Mouse (Mus musculus): ENCODE results near the gene Rack1. TPM values are rescaled to one million over a fixed set of nuclear protein-coding genes. Genes with fewer than 3 reads are reported as not detected.
"Not testable (repeated sequence)": the region's sequence is repeated elsewhere in the genome, so short reads cannot be mapped to it uniquely, and the experiment has no call there.

Rack1 gene
- polyA plus RNA-seq, 1 experiment from 2014 or later, result 717 TPM

DNA sequence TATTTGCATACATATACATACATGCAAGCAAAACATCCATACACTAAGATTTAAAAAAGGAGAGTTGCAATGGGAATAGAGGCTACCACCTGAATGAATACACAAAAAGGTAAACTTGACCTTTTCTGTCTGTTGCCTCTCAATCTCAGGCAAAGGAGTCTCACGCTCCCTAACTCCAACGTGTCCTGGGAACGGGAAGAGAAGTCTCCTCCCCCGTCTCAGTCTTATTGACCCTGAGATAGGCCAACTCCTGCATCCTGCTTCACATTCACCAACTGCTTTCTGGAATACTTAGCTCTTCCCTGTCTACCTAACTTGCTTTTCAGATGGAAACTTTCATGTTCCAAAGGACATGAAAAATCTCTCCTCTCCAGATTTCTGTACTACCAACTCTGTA is 9.3 kb downstream of the Rack1 start:
- Histone ChIP-seq H3K27me3 (no peaks in the 10 kb centered on the region), H3K9me3 (no peaks in the 10 kb centered on the region), H3K27ac (0 out of 2 replicates have a peak overlapping the region, but pooled peaks have one; percentile 8), H3K36me3 (peaks cover 81% of the 10 kb centered on the region), H3K4me1 (peaks cover 7% of the 10 kb centered on the region; the same call in 1 of the 2 replicates), H3K4me3 (no peak overlapping the region), H3K9ac (no peak overlapping the region), H3K4me2 (no peak overlapping the region)
- ATAC-seq (ENCODE audit: insufficient number of reproducible peaks, low FRiP score, low TSS enrichment, low read depth), result no peak
- 60% methylated on average over 4 of the region's 4 CpGs for WGBS

DNA sequence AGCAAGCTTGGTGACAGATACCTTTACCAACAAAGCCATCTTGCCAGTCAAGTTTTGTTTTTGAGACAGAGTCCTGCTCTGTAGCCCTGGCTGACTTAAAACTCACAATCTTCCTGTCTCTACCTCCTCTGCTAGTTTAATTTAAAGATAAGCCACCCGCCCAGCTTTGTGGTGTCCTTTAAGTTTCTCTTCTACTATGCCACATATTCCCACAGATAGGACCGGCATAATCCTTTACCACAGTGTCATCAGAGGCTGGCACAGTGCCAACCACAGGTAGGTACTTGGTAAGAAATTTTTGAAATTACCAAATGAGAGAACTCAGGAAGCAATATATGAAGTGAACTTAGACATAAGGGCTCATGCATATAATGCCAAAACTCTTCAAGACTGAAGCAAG is 10.0 kb downstream of the Rack1 start:
- H3K27me3 ChIP-seq, result no peaks in the 10 kb centered on the region
- 81% methylated on average over 2 of the region's 2 CpGs for WGBS

DNA sequence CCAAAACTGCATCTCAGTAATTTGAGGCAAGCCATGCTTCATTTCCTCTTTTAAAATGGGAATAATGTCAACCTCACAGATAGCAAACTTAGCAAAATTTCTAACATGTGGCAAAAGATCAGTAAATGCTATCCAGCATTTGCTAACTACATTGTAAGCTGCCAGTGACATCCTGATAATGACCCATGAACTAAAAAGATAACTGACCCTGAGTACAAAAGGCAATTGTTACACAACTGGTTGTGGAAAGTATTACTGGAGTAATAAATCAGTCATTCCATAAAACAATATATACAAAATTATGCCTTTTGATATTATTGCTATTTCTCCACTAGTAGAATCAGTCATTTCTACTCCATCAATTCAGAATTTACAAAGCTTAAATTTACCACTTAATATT is 13.7 kb downstream of the Rack1 start:
- Histone ChIP-seq H3K27ac (no peak overlapping the region), H3K36me3 (peaks cover 41% of the 10 kb centered on the region), H3K4me2 (no peak overlapping the region), H3K9me3 (no peaks in the 10 kb centered on the region), H3K4me1 (peaks cover 22% of the 10 kb centered on the region), H3K9ac (no peak overlapping the region), H3K4me3 (no peak overlapping the region), H3K27me3 (no peaks in the 10 kb centered on the region)
- no peak for ATAC-seq (ENCODE audit: insufficient number of reproducible peaks, low FRiP score, low TSS enrichment, low read depth)

More for the DNA sequence above, 10.0 kb downstream of the Rack1 start:
- Histone ChIP-seq H3K4me2 (no peak overlapping the region), H3K4me3 (no peak overlapping the region), H3K4me1 (peaks cover 7% of the 10 kb centered on the region; the same call in 1 of the 2 replicates), H3K36me3 (peaks cover 77% of the 10 kb centered on the region), H3K9me3 (no peaks in the 10 kb centered on the region), H3K27ac (no peak overlapping the region), H3K9ac (no peak overlapping the region)
- ATAC-seq (ENCODE audit: insufficient number of reproducible peaks, low FRiP score, low TSS enrichment, low read depth), result no peak

DNA sequence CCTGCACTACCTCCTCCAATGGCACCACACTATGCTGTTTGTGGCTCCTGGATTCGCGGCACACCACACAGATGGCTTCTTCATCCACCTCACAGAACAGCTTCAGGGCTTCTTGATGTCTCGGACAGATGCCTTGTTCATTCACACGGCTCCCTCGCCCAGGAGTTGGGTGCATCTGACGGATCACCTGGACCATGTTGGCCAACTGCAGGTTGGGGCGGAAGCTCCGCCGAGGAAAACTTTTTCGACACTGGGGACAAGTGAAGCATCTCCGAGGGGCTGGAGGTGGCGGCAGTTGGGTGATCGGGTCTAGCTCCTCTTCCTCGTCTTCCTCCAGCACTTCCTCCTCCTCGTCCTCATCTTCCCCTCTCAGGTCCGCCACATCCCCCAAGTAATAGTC is 15.7 kb downstream of the Rack1 start:
- no peak for ATAC-seq (ENCODE audit: insufficient number of reproducible peaks, low FRiP score, low TSS enrichment, low read depth)
- peak overlapping the region; percentile 83 for H3K4me2 ChIP-seq
- no peak overlapping the region for H3K27ac ChIP-seq
- peaks cover 19% of the 10 kb centered on the region for H3K4me1 ChIP-seq
- 75% methylated on average over 16 of the region's 16 CpGs for WGBS
- peak overlapping the region; percentile 68 for H3K4me3 ChIP-seq
- H3K9me3 ChIP-seq, result no peaks in the 10 kb centered on the region
- H3K36me3 ChIP-seq, result peaks cover 21% of the 10 kb centered on the region
- H3K9ac ChIP-seq, result 0 out of 2 replicates have a peak overlapping the region, but pooled peaks have one; percentile 73
- no peaks in the 10 kb centered on the region for H3K27me3 ChIP-seq

DNA sequence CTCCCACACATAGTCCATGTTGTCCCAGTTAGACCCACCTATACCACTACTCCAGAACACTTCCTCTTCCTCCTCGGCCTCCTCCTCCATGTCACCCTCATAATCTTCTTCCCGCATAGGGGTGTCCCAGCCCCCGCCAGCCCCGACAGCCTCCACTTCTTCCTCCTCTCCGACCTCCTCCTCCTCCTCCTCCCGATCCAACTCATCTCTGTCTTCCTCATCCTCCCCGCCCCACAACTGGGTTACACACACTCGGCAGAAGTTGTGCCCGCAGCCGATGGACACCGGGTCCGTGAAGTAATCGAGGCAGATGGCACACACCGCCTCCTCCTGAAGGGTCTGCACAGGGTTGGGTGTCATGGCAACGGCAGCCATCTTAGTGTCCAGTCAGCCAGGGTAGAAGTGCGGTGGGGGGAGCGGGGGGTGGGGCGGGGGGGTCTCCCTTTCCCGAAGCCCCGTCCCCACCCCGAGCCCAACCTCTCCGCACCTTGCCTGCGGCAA is 16.2 kb downstream of the Rack1 start:
- H3K27me3 ChIP-seq, result no peaks in the 10 kb centered on the region
- peak overlapping the region; percentile 98 for H3K27ac ChIP-seq
- H3K4me1 ChIP-seq, result peaks cover 19% of the 10 kb centered on the region
- H3K36me3 ChIP-seq, result peaks cover 16% of the 10 kb centered on the region
- ATAC-seq (ENCODE audit: insufficient number of reproducible peaks, low FRiP score, low TSS enrichment, low read depth), result 0 out of 2 replicates have a peak, but pooled peaks have one; percentile 7
- H3K4me2 ChIP-seq, result peak overlapping the region; percentile 83
- 3% methylated on average over 22 of the region's 23 CpGs for WGBS
- H3K9me3 ChIP-seq, result no peaks in the 10 kb centered on the region
- peak overlapping the region; percentile 68 for H3K4me3 ChIP-seq
- H3K9ac ChIP-seq, result peak overlapping the region; percentile 73

DNA sequence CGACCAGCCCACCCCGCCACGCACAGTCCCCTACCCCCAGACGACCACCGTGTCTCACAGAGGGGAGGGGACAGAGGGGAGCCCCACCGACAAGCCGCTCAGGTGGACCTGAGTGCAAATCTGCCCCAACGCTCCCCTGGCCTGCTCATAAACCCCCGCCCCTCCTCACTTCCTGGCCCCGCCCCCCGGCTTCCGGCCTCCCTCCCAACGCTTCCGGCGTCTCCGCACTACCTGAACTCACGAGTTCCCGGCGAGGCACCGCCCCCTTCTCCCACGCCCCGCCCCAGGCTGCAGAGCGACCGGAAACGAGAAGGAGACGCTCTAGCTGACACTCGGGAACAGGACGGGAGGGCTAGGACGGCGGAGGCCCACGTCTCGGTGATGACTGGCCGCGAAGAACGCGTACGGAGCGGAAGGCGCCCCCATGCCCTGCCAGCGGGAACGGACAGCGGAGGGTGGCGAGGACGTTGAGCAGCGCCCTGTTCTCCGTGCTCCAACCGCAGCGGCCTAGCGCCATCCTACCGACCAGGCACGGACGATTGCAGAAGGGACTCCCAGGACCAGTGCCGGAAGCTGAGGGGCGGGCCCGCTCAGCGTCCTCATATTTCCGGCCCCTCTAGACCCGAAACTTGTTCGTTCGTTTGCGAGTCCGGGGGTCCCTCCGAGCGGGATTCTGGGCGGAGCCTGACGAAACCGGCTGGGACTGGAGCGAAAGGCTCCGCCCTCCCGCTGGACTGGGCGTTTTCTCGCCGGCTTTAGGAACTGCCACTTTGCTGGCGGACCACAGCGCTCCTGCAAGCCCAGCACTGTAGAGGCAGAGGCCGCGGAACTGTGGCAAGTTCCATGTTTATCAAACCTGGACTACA is 16.9 kb downstream of the Rack1 start, which contains the start of gene Trim41:
TSS of gene Trim41 (minus strand) at position 554 of the 866 bp plus-strand sequence.
- H3K27me3 ChIP-seq, result no peaks in the 10 kb centered on the region
- under 1% methylated on average over 75 of the region's 77 CpGs for WGBS
- ATAC-seq (ENCODE audit: insufficient number of reproducible peaks, low FRiP score, low TSS enrichment, low read depth), result peak; percentile 96
- H3K4me2 ChIP-seq, result peak within 1 kb of the TSS; percentile 83
- H3K9me3 ChIP-seq, result no peaks in the 10 kb centered on the region
- H3K4me3 ChIP-seq, result peak within 1 kb of the TSS; percentile 68
- H3K9ac ChIP-seq, result peak within 1 kb of the TSS; percentile 73
- peaks cover 9% of the 10 kb centered on the region for H3K36me3 ChIP-seq
- peaks cover 19% of the 10 kb centered on the region for H3K4me1 ChIP-seq
- H3K27ac ChIP-seq, result peak within 1 kb of the TSS; percentile 98

DNA sequence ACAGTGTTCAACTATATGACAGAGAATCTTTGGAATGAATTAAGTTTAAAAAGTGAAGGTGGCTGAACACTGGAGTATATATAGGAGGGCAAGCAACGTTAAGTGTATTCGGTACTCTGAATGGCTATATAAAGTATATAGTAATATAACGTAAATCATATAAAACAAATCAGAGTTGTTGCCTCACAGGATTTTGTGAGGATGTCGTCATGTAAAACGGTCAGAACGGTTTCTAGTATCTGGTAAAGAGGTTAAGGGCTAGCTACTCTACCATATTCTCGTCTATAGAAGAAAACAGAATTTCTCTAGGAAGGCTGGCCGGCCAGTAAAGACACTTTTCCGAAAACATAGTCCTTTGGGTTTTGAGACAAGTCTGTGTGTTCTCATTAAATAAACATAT is 17.7 kb downstream of the Rack1 start:
- Histone ChIP-seq H3K4me2 (peak overlapping the region; percentile 58), H3K36me3 (peaks cover 3% of the 10 kb centered on the region), H3K4me3 (peak overlapping the region; percentile 68), H3K27me3 (no peaks in the 10 kb centered on the region), H3K9me3 (no peaks in the 10 kb centered on the region), H3K27ac (peak overlapping the region; percentile 98), H3K9ac (peak overlapping the region; percentile 48), H3K4me1 (peaks cover 19% of the 10 kb centered on the region)
- 3% methylated on average over 9 of the region's 9 CpGs for WGBS
- ATAC-seq (ENCODE audit: insufficient number of reproducible peaks, low FRiP score, low TSS enrichment, low read depth), result no peak

DNA sequence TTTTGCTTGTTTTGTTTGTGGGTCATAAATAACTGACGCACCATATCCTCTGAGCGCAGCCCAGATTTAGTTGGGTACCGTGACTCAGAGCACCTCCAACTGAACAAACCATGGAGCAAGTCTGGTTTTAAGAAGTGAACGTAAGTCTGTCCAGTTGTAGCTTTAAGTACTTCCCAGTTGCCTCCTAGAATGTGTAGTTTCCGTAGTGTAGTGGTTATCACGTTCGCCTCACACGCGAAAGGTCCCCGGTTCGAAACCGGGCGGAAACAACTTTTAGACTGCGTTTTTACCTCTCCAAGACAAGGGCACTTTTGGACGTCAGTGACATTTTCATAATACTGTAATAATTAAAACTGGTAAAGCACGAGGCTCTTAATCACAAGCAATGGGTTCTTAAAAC is 18.2 kb downstream of the Rack1 start:
- 0 out of 2 replicates have a peak overlapping the region, but pooled peaks have one; percentile 28 for H3K9ac ChIP-seq
- H3K9me3 ChIP-seq, result no peaks in the 10 kb centered on the region
- H3K36me3 ChIP-seq, result peaks cover 3% of the 10 kb centered on the region
- under 1% methylated on average over 16 of the region's 16 CpGs for WGBS
- peaks cover 21% of the 10 kb centered on the region for H3K4me1 ChIP-seq
- H3K4me2 ChIP-seq, result peak overlapping the region; percentile 58
- H3K4me3 ChIP-seq, result peak overlapping the region; percentile 68
- ATAC-seq (ENCODE audit: insufficient number of reproducible peaks, low FRiP score, low TSS enrichment, low read depth), result no peak
- H3K27me3 ChIP-seq, result no peaks in the 10 kb centered on the region
- peak overlapping the region; percentile 98 for H3K27ac ChIP-seq

DNA sequence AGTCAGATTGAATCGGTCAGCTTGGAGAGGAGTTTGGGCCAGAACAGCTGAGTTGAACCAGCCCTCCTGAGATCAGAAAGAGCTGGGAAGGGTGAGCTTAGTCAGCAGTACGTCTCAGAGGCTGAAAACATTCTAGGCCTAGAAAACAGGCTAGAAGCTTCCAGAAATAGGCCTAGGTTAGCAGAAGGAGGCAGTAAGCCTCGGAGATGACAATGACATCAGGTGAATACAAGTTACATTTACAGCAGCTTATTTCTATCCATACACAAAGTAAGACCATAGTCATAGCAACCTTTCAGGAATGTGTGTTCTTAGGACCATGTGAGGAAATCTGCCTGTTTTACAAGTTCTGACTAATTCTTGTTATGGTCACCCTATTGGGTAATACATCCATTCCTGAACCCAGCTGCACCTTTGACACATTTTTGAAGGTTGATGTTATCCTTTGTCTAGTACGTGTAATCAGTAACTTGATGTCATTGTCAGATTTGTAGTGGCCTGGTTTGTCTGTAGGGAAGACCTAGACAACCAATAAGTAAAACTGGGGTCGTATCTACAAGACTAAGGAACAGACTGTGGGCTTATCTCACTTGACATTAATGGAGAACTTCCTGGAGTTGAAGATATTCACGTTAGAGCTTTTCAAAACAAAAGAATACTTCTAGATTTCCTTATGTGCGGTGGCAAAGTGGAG is 19.6 kb downstream of the Rack1 start:
- WGBS, result 73% methylated on average over 7 of the region's 7 CpGs
- Histone ChIP-seq H3K9me3 (no peaks in the 10 kb centered on the region), H3K4me2 (no peak overlapping the region), H3K27ac (no peak overlapping the region), H3K4me1 (peaks cover 28% of the 10 kb centered on the region), H3K27me3 (0 out of 2 replicates have a peak, but pooled peaks cover 4% of the 10 kb centered on the region), H3K9ac (no peak overlapping the region), H3K4me3 (no peak overlapping the region), H3K36me3 (no peaks in the 10 kb centered on the region; the same call in none of the 2 replicates)
- no peak for ATAC-seq (ENCODE audit: insufficient number of reproducible peaks, low FRiP score, low TSS enrichment, low read depth)

DNA sequence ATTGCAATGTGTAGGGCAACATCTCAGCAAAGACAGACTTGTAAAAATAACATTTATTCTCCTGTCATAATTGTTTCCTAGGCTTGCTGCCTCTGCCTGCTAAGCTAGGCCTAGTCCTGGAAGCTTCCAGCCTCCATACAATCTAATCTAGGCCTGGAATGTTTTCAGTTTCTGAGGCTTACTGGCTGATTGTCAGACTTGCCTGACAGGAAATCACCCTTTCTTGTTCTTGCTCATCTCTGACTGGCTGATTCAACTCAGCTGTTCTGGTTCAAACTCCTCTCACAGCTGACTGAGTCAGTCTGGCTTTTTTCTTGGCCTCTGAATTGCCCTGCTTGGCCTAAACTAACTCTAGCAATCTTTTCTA is 20.2 kb downstream of the Rack1 start:
- Histone ChIP-seq H3K9me3 (no peaks in the 10 kb centered on the region), H3K4me3 (no peak overlapping the region), H3K27ac (no peak overlapping the region), H3K9ac (no peak overlapping the region), H3K4me1 (peaks cover 26% of the 10 kb centered on the region), H3K36me3 (no peaks in the 10 kb centered on the region; the same call in 1 of the 2 replicates), H3K27me3 (0 out of 2 replicates have a peak, but pooled peaks cover 4% of the 10 kb centered on the region), H3K4me2 (no peak overlapping the region)
- no peak for ATAC-seq (ENCODE audit: insufficient number of reproducible peaks, low FRiP score, low TSS enrichment, low read depth)

DNA sequence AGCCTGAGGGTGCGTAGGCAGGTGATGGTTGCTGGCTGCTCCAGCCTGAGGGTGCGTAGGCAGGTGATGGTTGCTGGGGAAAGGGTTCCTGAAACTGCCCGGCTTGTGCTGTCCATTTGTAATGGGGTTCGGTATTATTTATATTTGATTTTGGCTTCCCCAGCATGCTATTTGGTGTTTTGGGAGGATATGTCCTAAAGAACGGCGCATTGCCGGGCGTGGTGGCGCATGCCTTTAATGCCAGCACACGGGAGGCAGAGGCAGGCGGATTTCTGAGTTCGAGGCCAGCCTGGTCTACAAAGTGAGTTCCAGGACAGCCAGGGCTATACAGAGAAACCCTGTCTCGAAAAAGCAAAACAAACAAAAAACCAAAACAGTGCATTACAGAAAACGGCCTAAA is 21.2 kb downstream of the Rack1 start:
- H3K27me3 ChIP-seq; H3K36me3 ChIP-seq; ATAC-seq (ENCODE audit: insufficient number of reproducible peaks, low FRiP score, low TSS enrichment, low read depth); H3K9ac ChIP-seq; H3K27ac ChIP-seq; H3K9me3 ChIP-seq; H3K4me2 ChIP-seq; H3K4me3 ChIP-seq: not testable (repeated sequence)
- WGBS, result 78% methylated on average over 14 of the region's 14 CpGs
- H3K4me1 ChIP-seq, result peaks cover 16% of the 10 kb centered on the region
